Mouse (Mus musculus) gonadal fat pad, adult 2 months (tissue): ENCODE measurements around the gene Mylk4. TPM values are rescaled to one million over a fixed set of nuclear protein-coding genes. Genes with fewer than 3 reads are reported as not detected.

Experiments used
- DNase-seq: peaks from one replicate; pipeline ENCODE4 v3.0.0-alpha.2; 2012; ENCODE audit warnings: low read depth
- polyA plus RNA-seq: library from polyadenylated mRNA; depleted of rRNA; stranded (reverse); fragments of >200 nt; gene quantifications from 2 replicates; pipeline ENCODE4 v1.2.3, GENCODE M21; 2012

Gene Mylk4
- polyA plus RNA-seq, 1 experiment, result 0.15 TPM

- DNase-seq, result no peak
Observed at GRCm38 (mm10) chr13:32712568-32712967, 71.2 kb downstream of the Mylk4 start.

GRCm38 (mm10) chr13:32707894-32708293 lies 75.9 kb downstream of the Mylk4 start:
- DNase-seq, result no peak

GRCm38 (mm10) chr13:32706651-32707288 lies 77.0 kb downstream of the Mylk4 start:
- no peak for DNase-seq

GRCm38 (mm10) chr13:32705315-32705714 lies 78.4 kb downstream of the Mylk4 start:
- DNase-seq, result no peak

- DNase-seq, result no peak
Observed at GRCm38 (mm10) chr13:32704911-32705310, 78.8 kb downstream of the Mylk4 start.

GRCm38 (mm10) chr13:32701564-32701963 lies 82.2 kb downstream of the Mylk4 start:
- no peak for DNase-seq

- DNase-seq, result no peak
Observed at GRCm38 (mm10) chr13:32699376-32699775, 84.4 kb downstream of the Mylk4 start.

GRCm38 (mm10) chr13:32698956-32699355 lies 84.8 kb downstream of the Mylk4 start:
- no peak for DNase-seq

- peak; percentile 92 for DNase-seq
Observed at GRCm38 (mm10) chr13:32693886-32694455, 89.8 kb downstream of the Mylk4 start.

GRCm38 (mm10) chr13:32692563-32692962 lies 91.2 kb downstream of the Mylk4 start:
- DNase-seq, result no peak

- DNase-seq, result no peak
Observed at GRCm38 (mm10) chr13:32690279-32690678, 93.5 kb downstream of the Mylk4 start.

GRCm38 (mm10) chr13:32680868-32681515 lies 102.8 kb downstream of the Mylk4 start:
- no peak for DNase-seq

GRCm38 (mm10) chr13:32680121-32680551 lies 103.6 kb downstream of the Mylk4 start:
- DNase-seq, result peak; percentile 96

GRCm38 (mm10) chr13:32678998-32679397 lies 104.8 kb downstream of the Mylk4 start:
- peak; percentile 81 for DNase-seq

GRCm38 (mm10) chr13:32670782-32671181 lies 113.0 kb downstream of the Mylk4 start:
- no peak for DNase-seq

GRCm38 (mm10) chr13:32668296-32668695 lies 115.5 kb downstream of the Mylk4 start:
- DNase-seq, result no peak

GRCm38 (mm10) chr13:32667386-32667785 lies 116.4 kb downstream of the Mylk4 start:
- DNase-seq, result no peak

GRCm38 (mm10) chr13:32662041-32662440 lies 121.7 kb downstream of the Mylk4 start:
- DNase-seq, result no peak

GRCm38 (mm10) chr13:32660294-32660693 lies 123.5 kb downstream of the Mylk4 start:
- DNase-seq, result peak; percentile 50

- DNase-seq, result no peak
Observed at GRCm38 (mm10) chr13:32659271-32659670, 124.5 kb downstream of the Mylk4 start.

- no peak for DNase-seq
Observed at GRCm38 (mm10) chr13:32657583-32657982, 126.2 kb downstream of the Mylk4 start.
